ENCODE assay signal across 9 mouse cellular contexts in genomic region chr17:9169371-9169770, GRCm38 (mm10).
DNase-seq lines count a peak whose midpoint lies in the region; ATAC-seq lines count a peak whose summit lies in the region.
"Had no signal": no experiment of that assay in that cellular context is flagged by ENCODE, and none has a peak within 500 bp of the region (broad histone marks: within the 10 kb centered on the region; RNA-seq: fewer than 3 reads in every experiment).

No protein-coding gene starts in this region.

- H3K9ac ChIP-seq in heart, embryonic 12.5 days, result no peak overlapping the region
- H3K9ac ChIP-seq in hindbrain, embryonic 11.5 days (ENCODE audit: low read depth, low read length), result no peak overlapping the region

- no peaks in the 10 kb centered on the region for H3K36me3 ChIP-seq in heart, embryonic 12.5 days
- no peaks in the 10 kb centered on the region for H3K36me3 ChIP-seq in hindbrain, embryonic 11.5 days (ENCODE audit: control insufficient read depth, insufficient read depth, low read length)

- ATAC-seq in heart, embryonic 12.5 days (ENCODE audit: insufficient number of reproducible peaks, low FRiP score), result no peak
- no peak for ATAC-seq in hindbrain, embryonic 11.5 days (ENCODE audit: low FRiP score)
- ATAC-seq in megakaryocyte, adult 5-6 weeks (ENCODE audit: poor library complexity, severe bottlenecking), result peak; percentile 60; the same call in 1 of the 2 replicates

- H3K4me1 ChIP-seq in heart, embryonic 12.5 days (replicated peaks), result peaks cover 8% of the 10 kb centered on the region
- no peaks in the 10 kb centered on the region for H3K4me1 ChIP-seq in hindbrain, embryonic 11.5 days (replicated peaks; ENCODE audit: control insufficient read depth, insufficient read depth, low read length)

- no peaks in the 10 kb centered on the region for H3K9me3 ChIP-seq in heart, embryonic 12.5 days (replicated peaks)
- H3K9me3 ChIP-seq in hindbrain, embryonic 11.5 days (ENCODE audit: control insufficient read depth, low read length), result no peaks in the 10 kb centered on the region

- H3K4me2 ChIP-seq in heart, embryonic 12.5 days, result no peak overlapping the region
- H3K4me2 ChIP-seq in hindbrain, embryonic 11.5 days (replicated peaks; ENCODE audit: low read depth, low read length), result no peak overlapping the region

- H3K27me3 ChIP-seq in heart, embryonic 12.5 days (replicated peaks), result peaks cover 3% of the 10 kb centered on the region; the same call in 1 of the 2 replicates
- no peaks in the 10 kb centered on the region for H3K27me3 ChIP-seq in hindbrain, embryonic 11.5 days (ENCODE audit: control insufficient read depth, insufficient read depth, low read length)

- DNase-seq in heart, adult 11 months, result peak; percentile 74
- peak; percentile 56 for DNase-seq in ZHBTc4 (ENCODE audit: low read depth, low spot score)
- DNase-seq in embryo, embryonic 11 days, result peak; percentile 74
- DNase-seq in hindbrain, embryonic 11.5 days (ENCODE audit: low spot score), result peak; percentile 88
- DNase-seq in layer of hippocampus, postnatal 14 days (ENCODE audit: low spot score in 2 of 2), result peak; percentile 83 to 92
- peak; percentile 44 to 49 for DNase-seq in right cerebral cortex, postnatal 36 days (ENCODE audit: low spot score in 2 of 2)

- no peak overlapping the region for H3K4me3 ChIP-seq in heart, embryonic 12.5 days
- no peak overlapping the region for H3K4me3 ChIP-seq in hindbrain, embryonic 11.5 days (ENCODE audit: low read depth, low read length)

- no peak overlapping the region for H3K27ac ChIP-seq in heart, embryonic 12.5 days (ENCODE audit: poor library complexity, severe bottlenecking)
- no peak overlapping the region for H3K27ac ChIP-seq in hindbrain, embryonic 11.5 days (ENCODE audit: low read depth, low read length)
- H3K27ac ChIP-seq: macrophage had no signal

- 18% methylated on average over 11 of the region's 11 CpGs for WGBS in heart, embryonic 12.5 days
- WGBS in hindbrain, embryonic 11.5 days, result 21% methylated on average over 11 of the region's 11 CpGs
